In the genomic region with DNA sequence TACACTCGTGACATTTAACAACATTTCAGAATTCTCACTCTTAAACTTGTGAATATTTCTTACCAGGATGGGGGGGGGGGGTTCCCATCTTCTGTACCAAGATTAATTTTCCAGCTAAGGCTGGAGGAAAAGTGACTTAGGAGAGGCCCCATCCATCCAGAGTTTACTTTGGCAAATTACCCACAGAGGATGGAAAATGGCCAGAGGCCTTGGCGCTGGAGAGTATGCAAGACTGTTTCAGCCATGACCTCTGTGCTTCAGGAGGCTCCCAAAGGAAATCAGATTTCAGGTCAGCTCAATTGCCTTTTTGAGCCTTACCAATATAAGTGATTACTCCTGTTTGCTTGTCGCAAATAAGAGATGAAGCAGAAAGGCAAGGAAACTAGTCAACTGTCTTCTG, we compare ENCODE assay signal across 10 mouse cellular contexts.
A peak's percentile ranks its signal among the peaks of the same experiment; 100 is the strongest.
DNase-seq lines count a peak whose midpoint lies in the region; ATAC-seq and TF ChIP-seq lines count a peak whose summit lies in the region.
"Had no signal": no experiment of that assay in that cellular context is flagged by ENCODE, and none has a peak within 500 bp of the region (broad histone marks: within the 10 kb centered on the region; RNA-seq: fewer than 3 reads in every experiment).

No protein-coding gene starts in this region.

- 28% methylated on average over 3 of the region's 3 CpGs for WGBS in liver, adult 2 months
- WGBS in liver, embryonic 12.5 days (ENCODE audit: insufficient replicate concordance), result 57% methylated on average over 3 of the region's 3 CpGs
- WGBS in hindbrain, embryonic 10.5 days, result 73% methylated on average over 3 of the region's 3 CpGs

- ATAC-seq in liver, embryonic 12.5 days, result no peak
- ATAC-seq in erythroblast, adult 5-6 weeks (replicated peaks; ENCODE audit: low FRiP score, poor library complexity, severe bottlenecking), result no peak
- ATAC-seq: inflammation-experienced regulatory T-cells, adult 6 months had no signal

- H3K4me3 ChIP-seq in liver, adult 2 months (ENCODE audit: insufficient read depth, low read depth, low read length), result no peak overlapping the region
- no peak overlapping the region for H3K4me3 ChIP-seq in liver, embryonic 12.5 days
- H3K4me3 ChIP-seq in hindbrain, embryonic 10.5 days, result no peak overlapping the region
- no peak overlapping the region for H3K4me3 ChIP-seq in left cerebral cortex, adult 2 months
- H3K4me3 ChIP-seq: neural tube, embryonic 15.5 days had no signal

- H3K27me3 ChIP-seq in liver, adult 2 months (ENCODE audit: control insufficient read depth, insufficient read depth, low read length), result no peaks in the 10 kb centered on the region
- H3K27me3 ChIP-seq in liver, embryonic 12.5 days (replicated peaks), result no peaks in the 10 kb centered on the region
- H3K27me3 ChIP-seq in hindbrain, embryonic 10.5 days (ENCODE audit: insufficient read depth, poor library complexity, severe bottlenecking), result no peaks in the 10 kb centered on the region
- H3K27me3 ChIP-seq: neural tube, embryonic 15.5 days had no signal

- intact Hi-C loops in gastrocnemius, postnatal 14 days (cut with DNase I; ENCODE audit: low total_unique reads), result no loop called here
- intact Hi-C loops in left cerebral cortex, adult 2 months (cut with DNase I), result no loop called here

- H3K36me3 ChIP-seq in liver, adult 2 months (ENCODE audit: control insufficient read depth, insufficient read depth, low read length), result no peaks in the 10 kb centered on the region
- H3K36me3 ChIP-seq in liver, embryonic 12.5 days, result no peaks in the 10 kb centered on the region
- no peaks in the 10 kb centered on the region for H3K36me3 ChIP-seq in hindbrain, embryonic 10.5 days
- H3K36me3 ChIP-seq: neural tube, embryonic 15.5 days had no signal

- peak; percentile 85 for DNase-seq in liver, adult 2 months (ENCODE audit: extremely low read depth, low read depth, low spot score)
- DNase-seq in gastrocnemius, postnatal 14 days, result peak; percentile 40
- DNase-seq in kidney, postnatal 36 days, result peak; percentile 55 to 64
- DNase-seq in spleen, adult 18-20 months, result no peak
- no peak for DNase-seq in hindbrain, embryonic 10.5 days (ENCODE audit: low spot score)
- DNase-seq in left cerebral cortex, adult 2 months (ENCODE audit: extremely low spot score in 1 of 2, low spot score in 2 of 2), result no peak

- H3K9me3 ChIP-seq in liver, embryonic 12.5 days (replicated peaks), result no peaks in the 10 kb centered on the region
- no peaks in the 10 kb centered on the region for H3K9me3 ChIP-seq in hindbrain, embryonic 10.5 days
- H3K9me3 ChIP-seq: neural tube, embryonic 15.5 days had no signal

- H3K9ac ChIP-seq in liver, adult 2 months (ENCODE audit: low read depth, low read length), result no peak overlapping the region
- no peak overlapping the region for H3K9ac ChIP-seq in liver, embryonic 12.5 days
- H3K9ac ChIP-seq: neural tube, embryonic 15.5 days had no signal

- H3K27ac ChIP-seq in liver, adult 2 months (replicated peaks; ENCODE audit: insufficient read depth, low read depth, low read length), result no peak overlapping the region
- no peak overlapping the region for H3K27ac ChIP-seq in liver, embryonic 12.5 days
- H3K27ac ChIP-seq in hindbrain, embryonic 10.5 days, result no peak overlapping the region
- no peak overlapping the region for H3K27ac ChIP-seq in left cerebral cortex, adult 2 months
- H3K27ac ChIP-seq: neural tube, embryonic 15.5 days had no signal

- no peak for TF ChIP-seq CTCF in liver, adult 2 months (IDR thresholded peaks at IDR 0.05; ENCODE audit: low read depth, low read length)
- TF ChIP-seq CTCF in left cerebral cortex, adult 2 months (IDR thresholded peaks at IDR 0.05), result no peak

- H3K4me1 ChIP-seq in liver, adult 2 months (ENCODE audit: control insufficient read depth, insufficient read depth, low read length), result no peaks in the 10 kb centered on the region; the same call in 1 of the 2 replicates
- H3K4me1 ChIP-seq in liver, embryonic 12.5 days, result no peaks in the 10 kb centered on the region
- H3K4me1 ChIP-seq in hindbrain, embryonic 10.5 days (replicated peaks), result no peaks in the 10 kb centered on the region
- H3K4me1 ChIP-seq: neural tube, embryonic 15.5 days had no signal

- no peaks in the 10 kb centered on the region for H3K79me2 ChIP-seq in liver, adult 2 months (ENCODE audit: control insufficient read depth, insufficient read depth, low read length)

- TF ChIP-seq POLR2A in liver, adult 2 months (IDR thresholded peaks at IDR 0.05; ENCODE audit: extremely low read depth, insufficient read depth, low read length), result no peak

- H3K4me2 ChIP-seq in liver, embryonic 12.5 days, result no peak overlapping the region
- H3K4me2 ChIP-seq: neural tube, embryonic 15.5 days had no signal

Comparison
In these comparisons a context has a peak if more than half of its experiments do, and no peak if none do; other contexts are left out.
1. DNase-seq: peak in liver, adult 2 months (single experiment), gastrocnemius, postnatal 14 days (single experiment) and kidney, postnatal 36 days (2 of 2); none in spleen, adult 18-20 months (0 of 2), hindbrain, embryonic 10.5 days (single experiment) and left cerebral cortex, adult 2 months (0 of 2).